Mouse (Mus musculus): Measurements from ENCODE around the gene Acbd6. TPM values are rescaled to one million over a fixed set of nuclear protein-coding genes. Genes with fewer than 3 reads are reported as not detected.

Gene Acbd6
- total RNA-seq, 1 experiment from 2014 or later, result 73.9 TPM

- no peak for DNase-seq
These were observed 2.1 kb downstream of the Acbd6 start for GRCm38 (mm10) chr1:155560021-155560420.

DNA sequence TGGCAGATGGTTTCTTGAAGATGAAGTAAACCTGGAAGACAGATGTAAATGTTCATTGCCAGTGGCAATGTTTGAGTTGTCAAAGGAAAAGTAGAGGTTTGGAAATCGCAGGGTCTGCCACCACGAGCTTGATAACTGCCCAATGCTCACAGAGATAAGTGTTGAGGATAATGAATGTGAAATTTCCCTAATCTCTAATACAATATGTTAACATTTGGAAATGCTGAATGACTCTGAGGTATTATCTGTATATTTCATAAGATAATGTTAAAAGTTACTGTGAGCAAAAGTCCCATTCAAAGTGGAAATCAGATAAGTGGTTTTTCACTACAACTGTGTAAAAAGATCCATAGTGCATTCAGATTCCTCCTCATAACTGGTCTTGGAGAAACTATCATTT lies 2.8 kb downstream of the Acbd6 start:
- no peak for DNase-seq

DNA sequence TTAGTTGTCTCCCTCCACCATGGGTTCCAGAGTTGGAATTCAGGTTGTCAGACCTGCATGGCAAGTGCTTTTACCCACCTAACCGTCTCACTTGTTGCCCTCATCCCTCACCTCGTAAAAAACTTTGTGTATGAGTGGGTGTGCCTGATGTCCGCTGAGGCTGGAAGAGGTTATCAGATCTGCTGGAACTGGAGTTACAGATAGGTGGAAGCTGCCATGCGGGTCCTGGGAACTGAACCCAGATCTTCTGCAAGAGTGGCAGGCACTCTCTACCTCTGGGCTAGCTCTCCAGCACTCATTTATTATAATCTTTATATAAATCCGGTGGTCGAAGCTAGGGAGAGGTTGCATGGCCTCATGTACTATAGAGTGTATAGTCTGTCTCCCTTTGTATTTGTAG lies 4.3 kb downstream of the Acbd6 start:
- DNase-seq, result no peak

DNA sequence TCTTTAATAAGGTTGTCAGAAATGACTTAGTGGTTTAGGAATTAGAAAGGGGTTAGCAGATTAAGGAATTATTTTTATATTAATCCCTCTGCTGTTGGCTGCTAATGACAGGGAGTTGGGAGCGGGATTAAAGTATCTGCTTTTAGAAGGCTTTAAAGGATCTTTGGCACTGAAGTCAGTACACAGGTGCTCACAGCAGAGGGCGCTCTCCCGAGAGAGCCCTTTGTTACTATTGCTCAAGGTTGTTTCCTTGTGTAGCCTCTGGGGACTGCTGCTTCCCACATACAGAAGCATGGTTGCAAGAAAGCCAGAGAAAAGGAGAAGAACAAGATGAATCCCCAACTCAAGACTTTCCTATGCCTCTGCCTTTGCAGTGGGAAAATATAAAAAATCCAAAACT lies 6.8 kb downstream of the Acbd6 start:
- DNase-seq, result peak; percentile 44

- DNase-seq, result no peak
These were observed 10.2 kb downstream of the Acbd6 start for GRCm38 (mm10) chr1:155568133-155568532.

GRCm38 (mm10) chr1:155569340-155569739 lies 11.4 kb downstream of the Acbd6 start:
- DNase-seq, result no peak

DNA sequence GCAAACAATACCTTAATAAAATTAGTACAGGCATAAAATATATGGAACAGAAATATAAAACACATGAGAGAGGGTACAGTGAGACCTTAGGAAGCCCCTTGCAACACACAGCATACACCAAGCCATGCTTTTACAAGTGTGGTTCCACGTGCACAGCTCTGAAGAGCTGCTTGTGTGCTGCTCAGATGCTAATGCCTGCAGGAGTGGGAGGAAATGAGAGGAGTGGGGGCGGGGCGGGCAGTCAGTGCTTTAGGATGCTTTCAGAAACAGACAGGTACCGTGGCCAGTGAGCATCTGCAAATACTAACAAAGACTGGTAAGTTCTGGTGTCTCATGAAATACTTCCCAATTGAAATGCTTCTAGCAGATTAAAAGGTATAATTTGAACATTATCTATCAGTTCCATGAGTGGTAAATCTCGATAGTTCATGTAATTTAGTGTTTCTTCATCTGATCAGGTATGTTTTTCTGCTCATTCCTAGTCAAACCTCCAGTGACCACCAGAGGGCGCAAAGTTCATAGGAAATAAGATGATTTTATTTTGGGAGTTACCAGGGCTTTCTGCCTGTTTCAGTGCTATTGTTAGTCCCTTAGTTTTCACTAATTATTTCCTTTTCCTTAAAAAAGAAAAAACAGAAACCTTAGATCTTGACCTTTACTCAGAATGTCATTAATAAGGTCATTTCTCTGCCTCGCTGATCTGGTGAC lies 17.2 kb downstream of the Acbd6 start:
- peak; percentile 80 for DNase-seq

DNA sequence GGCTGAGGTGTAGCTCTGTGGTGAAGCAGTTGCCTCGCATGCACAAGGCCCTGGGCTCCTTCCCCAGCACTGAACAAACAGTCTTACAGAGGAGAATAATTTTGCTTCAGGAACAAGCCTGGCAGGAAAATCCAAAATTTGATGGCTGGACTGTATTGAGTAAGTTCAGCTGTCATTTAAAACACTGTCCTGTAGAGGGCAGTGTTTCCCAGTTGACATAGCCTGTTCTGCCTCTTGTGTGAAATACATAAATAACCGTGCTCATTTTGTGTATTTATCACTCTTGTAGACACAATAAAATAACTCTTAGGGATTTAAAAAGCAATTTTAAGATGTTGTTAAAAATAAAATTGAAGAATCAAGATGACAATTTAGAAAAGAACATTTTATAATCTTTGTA lies 18.5 kb downstream of the Acbd6 start:
- DNase-seq, result peak; percentile 21

GRCm38 (mm10) chr1:155577316-155577715 lies 19.4 kb downstream of the Acbd6 start:
- no peak for DNase-seq

DNA sequence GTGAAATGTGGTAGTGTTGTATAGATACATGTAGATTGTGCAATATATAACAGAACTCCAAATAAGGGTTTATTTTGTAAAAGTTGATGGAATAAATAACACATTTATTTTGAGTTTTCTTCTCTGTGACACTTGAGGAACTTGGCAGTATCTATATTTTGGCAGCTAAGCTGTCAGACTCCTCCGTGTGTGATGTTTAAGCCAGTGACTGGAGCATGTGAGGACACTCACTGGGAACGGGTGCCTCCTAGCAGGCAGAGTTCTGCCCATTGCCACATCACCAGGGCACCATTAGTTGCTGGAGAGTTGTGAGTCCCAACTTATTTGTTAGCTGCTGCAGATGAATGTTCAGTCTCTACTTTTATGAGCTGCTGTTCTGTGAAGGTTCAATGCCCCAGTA lies 30.0 kb downstream of the Acbd6 start:
- DNase-seq, result no peak

DNA sequence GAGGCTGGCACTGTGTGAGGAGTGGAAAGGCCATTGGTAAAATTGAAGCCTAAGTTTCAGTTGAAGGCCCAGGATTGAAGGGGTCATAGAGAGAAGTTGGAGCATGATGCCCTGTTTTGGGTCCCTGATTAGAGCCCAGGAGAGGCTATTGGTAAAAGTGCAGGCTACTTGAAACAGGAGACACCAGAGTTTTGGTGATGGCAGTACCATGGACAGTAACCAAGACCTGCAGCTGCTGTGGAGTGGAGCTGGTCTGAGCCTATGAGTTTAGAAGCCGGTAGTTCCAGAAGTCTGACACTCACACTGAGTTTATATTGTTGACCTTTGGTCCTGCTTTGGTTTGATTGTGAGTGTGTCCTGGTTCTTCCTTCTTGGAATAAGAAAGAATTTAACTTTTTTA lies 36.2 kb downstream of the Acbd6 start:
- DNase-seq, result peak; percentile 17

GRCm38 (mm10) chr1:155596576-155596975 lies 38.7 kb downstream of the Acbd6 start:
- no peak for DNase-seq

DNA sequence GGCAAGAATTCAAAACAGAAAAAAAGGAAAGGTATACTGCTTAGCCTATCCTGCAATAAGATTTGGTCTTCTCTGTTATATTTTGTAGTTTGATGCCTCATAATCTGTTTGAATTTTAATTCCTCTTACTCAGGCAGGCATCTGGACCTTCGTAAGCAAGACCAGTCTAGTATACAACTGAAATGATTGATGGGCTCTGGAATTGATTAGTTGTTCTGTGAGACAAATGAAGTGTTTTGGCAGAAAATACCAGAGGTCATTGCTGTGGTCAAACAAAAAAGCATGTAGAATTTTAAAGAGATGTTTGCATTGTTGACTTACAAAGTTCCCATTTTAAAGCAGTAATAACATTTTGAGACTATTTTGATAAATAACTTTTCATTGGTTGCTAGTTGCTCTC lies 46.8 kb downstream of the Acbd6 start:
- no peak for DNase-seq

GRCm38 (mm10) chr1:155605391-155606155 lies 47.7 kb downstream of the Acbd6 start:
- no peak for DNase-seq

DNA sequence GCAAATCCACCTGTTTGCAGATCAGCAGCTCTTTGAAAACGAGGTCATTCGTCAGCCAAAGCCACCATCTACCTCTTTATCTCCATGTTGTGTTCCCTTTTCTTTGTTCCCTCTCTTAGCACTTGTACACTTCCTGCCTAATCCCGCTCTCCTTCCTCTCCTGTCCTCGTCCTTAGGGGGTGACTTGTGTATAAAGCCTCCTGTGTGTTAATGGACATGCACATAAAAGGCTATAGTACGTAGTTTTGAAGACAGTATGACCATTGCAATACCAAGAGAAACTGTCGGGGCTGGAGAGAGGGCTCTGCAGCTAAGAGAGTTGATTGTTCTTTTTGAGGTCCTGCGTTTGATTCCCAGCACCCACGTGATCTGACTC lies 48.2 kb downstream of the Acbd6 start:
- no peak for DNase-seq

- DNase-seq, result no peak
These were observed 50.6 kb downstream of the Acbd6 start for GRCm38 (mm10) chr1:155608524-155608923.

- DNase-seq, result no peak
These were observed 56.5 kb downstream of the Acbd6 start for GRCm38 (mm10) chr1:155614426-155614825.

- DNase-seq, result no peak
These were observed 63.2 kb downstream of the Acbd6 start for GRCm38 (mm10) chr1:155621075-155621474.

GRCm38 (mm10) chr1:155623192-155623591 lies 65.3 kb downstream of the Acbd6 start:
- no peak for DNase-seq

DNA sequence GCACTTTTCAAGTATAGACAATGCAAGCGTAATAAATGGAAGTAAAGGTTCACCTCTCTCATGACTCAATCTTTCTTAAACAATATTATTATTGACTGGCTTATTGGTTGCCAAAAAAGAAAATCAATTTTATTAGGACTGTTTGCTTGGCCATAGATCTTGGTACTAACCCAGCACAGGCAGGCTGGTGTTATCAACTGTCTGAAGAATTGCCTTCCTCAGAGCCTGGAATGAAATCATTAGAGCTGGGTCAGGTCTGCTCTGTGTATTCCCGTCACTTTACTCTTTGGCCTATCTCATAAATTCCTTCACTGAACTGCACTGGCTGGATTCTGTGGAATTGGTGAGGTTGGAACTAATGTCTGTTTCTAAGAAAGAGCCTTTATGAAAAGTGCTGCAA lies 69.8 kb downstream of the Acbd6 start:
- DNase-seq, result no peak

- no peak for DNase-seq
These were observed 78.7 kb downstream of the Acbd6 start for GRCm38 (mm10) chr1:155636648-155637047.

- DNase-seq, result no peak
These were observed 87.9 kb downstream of the Acbd6 start for GRCm38 (mm10) chr1:155645816-155646215.

- DNase-seq, result peak; percentile 6
These were observed 88.7 kb downstream of the Acbd6 start for GRCm38 (mm10) chr1:155646345-155647307.
